Mouse (Mus musculus): ENCODE measurements around the gene Ncf2. TPM values are rescaled to one million over a fixed set of nuclear protein-coding genes. Genes with fewer than 3 reads are reported as not detected.

The Ncf2 gene
- polyA plus RNA-seq, 1 experiment from 2014 or later = 2.2 TPM

DNA sequence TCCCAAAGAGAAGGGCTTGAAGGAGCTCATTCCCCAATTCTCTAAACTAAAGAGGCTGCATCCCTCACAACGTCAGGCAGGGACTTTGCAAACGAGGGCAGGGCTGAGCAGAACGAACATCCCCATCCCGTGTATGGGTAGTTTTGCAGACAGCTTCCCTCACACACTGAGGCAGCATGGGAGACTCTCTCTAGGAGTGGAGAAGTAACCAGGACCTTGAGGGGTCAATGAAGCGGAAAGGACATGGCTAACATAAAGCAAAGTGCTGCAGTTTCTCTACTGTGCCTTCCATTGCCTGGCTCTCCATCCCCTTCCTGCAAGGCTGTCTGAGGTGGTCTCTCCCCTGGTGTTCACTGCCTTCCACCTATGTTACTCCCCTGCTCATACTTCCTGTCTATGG is 28.2 kb downstream of the Ncf2 start:
- H3K9ac ChIP-seq = no peak overlapping the region
- H3K4me1 ChIP-seq (replicated peaks; ENCODE audit: control insufficient read depth, insufficient read depth, low read length) = no peaks in the 10 kb centered on the region
- no peak overlapping the region for H3K27ac ChIP-seq
- WGBS = 75% methylated on average over 5 of the region's 5 CpGs
- H3K4me3 ChIP-seq (replicated peaks; ENCODE audit: low read length) = no peak overlapping the region
- ATAC-seq (ENCODE audit: low FRiP score) = no peak
- H3K27me3 ChIP-seq (ENCODE audit: control insufficient read depth, insufficient read depth, low read length) = no peaks in the 10 kb centered on the region
- H3K9me3 ChIP-seq (ENCODE audit: control insufficient read depth, low read length) = no peaks in the 10 kb centered on the region
- no peak for DNase-seq (ENCODE audit: low spot score)
- no peaks in the 10 kb centered on the region for H3K36me3 ChIP-seq (replicated peaks; ENCODE audit: control insufficient read depth, insufficient read depth)
- no peak overlapping the region for H3K4me2 ChIP-seq (replicated peaks)

DNA sequence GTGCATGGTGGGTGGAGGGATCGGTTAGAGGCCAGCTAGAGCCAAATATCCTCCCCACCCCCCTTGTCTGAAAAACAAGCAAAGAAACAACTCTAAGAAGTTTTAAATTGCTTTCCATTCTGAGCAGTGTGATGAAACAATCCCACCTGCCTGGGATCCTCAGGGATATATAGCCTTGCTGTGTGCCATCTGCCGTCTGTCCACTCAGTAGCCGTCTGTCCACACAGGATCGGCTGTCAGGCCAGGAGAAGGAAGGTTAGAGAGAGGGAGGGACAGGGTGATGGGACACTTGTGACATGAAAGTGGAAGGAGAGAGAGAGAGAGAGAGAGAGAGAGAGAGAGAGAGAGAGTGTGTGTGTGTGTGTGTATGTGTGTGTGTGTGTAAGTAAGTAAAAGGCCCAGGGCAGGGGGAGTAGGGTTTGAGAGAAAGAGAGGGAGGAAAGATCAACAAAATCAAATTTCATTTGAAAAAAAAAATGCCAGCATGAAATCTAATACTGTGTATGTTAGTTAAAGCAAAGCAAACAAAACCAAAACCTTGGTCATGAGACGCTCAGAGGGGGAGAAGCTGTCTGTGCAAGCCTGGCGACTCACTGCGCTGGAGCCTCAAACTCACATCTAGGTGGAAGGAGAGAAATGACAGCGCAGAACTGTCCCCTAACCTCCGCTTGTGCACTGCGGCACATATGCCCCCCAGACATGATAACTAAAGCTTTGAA is 28.8 kb downstream of the Ncf2 start:
- H3K4me1 ChIP-seq (replicated peaks; ENCODE audit: control insufficient read depth, insufficient read depth, low read length) = no peaks in the 10 kb centered on the region
- ATAC-seq (ENCODE audit: low FRiP score) = no peak
- no peaks in the 10 kb centered on the region for H3K27me3 ChIP-seq (ENCODE audit: control insufficient read depth, insufficient read depth, low read length)
- no peaks in the 10 kb centered on the region for H3K9me3 ChIP-seq (ENCODE audit: control insufficient read depth, low read length)
- H3K4me2 ChIP-seq (replicated peaks) = no peak overlapping the region
- 77% methylated on average over 10 of the region's 10 CpGs for WGBS
- H3K9ac ChIP-seq = no peak overlapping the region
- DNase-seq (ENCODE audit: low spot score) = no peak
- no peak overlapping the region for H3K27ac ChIP-seq
- no peaks in the 10 kb centered on the region for H3K36me3 ChIP-seq (replicated peaks; ENCODE audit: control insufficient read depth, insufficient read depth)
- H3K4me3 ChIP-seq (replicated peaks; ENCODE audit: low read length) = no peak overlapping the region

DNA sequence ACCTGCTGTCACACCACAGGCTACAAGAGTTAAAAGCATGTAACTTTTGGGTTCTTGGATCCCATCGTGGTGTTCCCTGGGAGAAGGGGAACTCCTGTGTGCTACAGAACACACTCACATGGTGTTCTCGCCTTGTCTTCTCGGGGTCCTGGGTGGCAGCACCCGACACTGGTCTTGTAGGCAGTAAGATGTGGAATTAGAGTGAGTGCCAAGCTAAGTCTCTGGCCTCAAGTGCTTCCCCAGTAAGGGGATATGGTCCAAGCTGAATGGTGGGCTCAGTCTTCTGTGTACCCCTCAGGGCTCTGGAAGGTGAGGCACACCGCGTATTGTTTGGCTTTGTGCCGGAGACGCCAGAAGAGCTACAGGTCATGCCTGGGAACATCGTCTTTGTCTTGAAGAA is 30.1 kb downstream of the Ncf2 start:
- Histone ChIP-seq H3K27ac (no peak overlapping the region), H3K9me3 (ENCODE audit: control insufficient read depth, low read length) (no peaks in the 10 kb centered on the region), H3K9ac (no peak overlapping the region), H3K27me3 (ENCODE audit: control insufficient read depth, insufficient read depth, low read length) (no peaks in the 10 kb centered on the region), H3K4me1 (replicated peaks; ENCODE audit: control insufficient read depth, insufficient read depth, low read length) (no peaks in the 10 kb centered on the region), H3K4me3 (replicated peaks; ENCODE audit: low read length) (no peak overlapping the region), H3K36me3 (replicated peaks; ENCODE audit: control insufficient read depth, insufficient read depth) (no peaks in the 10 kb centered on the region), H3K4me2 (replicated peaks) (no peak overlapping the region)
- WGBS = 94% methylated on average over 9 of the region's 9 CpGs
- DNase-seq (ENCODE audit: low spot score) (no peak), ATAC-seq (ENCODE audit: low FRiP score) (no peak)

DNA sequence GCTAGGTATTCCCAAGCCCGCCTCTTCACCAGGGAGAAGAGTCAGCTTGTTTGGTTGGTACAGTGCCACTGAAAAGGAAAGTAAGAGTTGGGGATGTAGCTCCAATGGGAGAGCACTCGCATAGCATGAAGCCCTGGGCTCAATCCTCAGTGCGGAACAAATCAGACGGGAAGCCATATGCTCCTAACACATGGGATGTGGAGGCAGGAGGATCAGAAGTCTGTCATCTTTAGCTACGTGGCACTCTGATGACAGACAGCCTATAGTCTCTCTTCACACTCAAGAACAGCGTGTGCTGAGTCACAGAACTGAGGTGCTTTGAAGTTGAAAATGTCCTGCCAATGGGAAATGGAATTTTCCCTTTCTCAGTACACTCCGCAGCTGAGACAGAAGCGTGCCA is 31.0 kb downstream of the Ncf2 start:
- Histone ChIP-seq H3K27ac (no peak overlapping the region), H3K4me1 (replicated peaks; ENCODE audit: control insufficient read depth, insufficient read depth, low read length) (no peaks in the 10 kb centered on the region), H3K27me3 (ENCODE audit: control insufficient read depth, insufficient read depth, low read length) (no peaks in the 10 kb centered on the region), H3K4me2 (replicated peaks) (no peak overlapping the region), H3K4me3 (replicated peaks; ENCODE audit: low read length) (no peak overlapping the region), H3K36me3 (replicated peaks; ENCODE audit: control insufficient read depth, insufficient read depth) (peaks cover 8% of the 10 kb centered on the region), H3K9ac (no peak overlapping the region), H3K9me3 (ENCODE audit: control insufficient read depth, low read length) (no peaks in the 10 kb centered on the region)
- ATAC-seq (ENCODE audit: low FRiP score) (no peak), DNase-seq (ENCODE audit: low spot score) (no peak)
- WGBS = 80% methylated on average over 8 of the region's 8 CpGs

DNA sequence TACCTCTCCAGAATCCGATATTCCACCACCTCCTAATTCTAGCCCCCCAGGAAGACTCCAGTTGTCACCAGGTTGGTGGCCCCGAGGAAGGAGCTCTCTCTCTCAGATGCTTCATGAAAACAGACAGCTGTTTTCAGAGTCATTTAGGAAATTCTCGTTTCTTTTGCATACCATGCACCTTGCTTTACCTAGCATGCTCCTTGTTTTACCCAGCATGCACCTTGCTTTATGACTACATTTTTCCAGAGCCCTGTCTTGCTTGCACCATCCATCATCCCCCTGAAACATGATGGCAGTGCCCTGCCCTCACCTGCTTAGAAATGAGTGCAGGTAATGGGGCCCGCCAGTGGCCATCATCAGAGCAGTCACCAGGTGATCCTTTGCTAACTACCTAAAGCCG is 31.6 kb downstream of the Ncf2 start:
- ATAC-seq (ENCODE audit: low FRiP score) = no peak
- 78% methylated on average over 5 of the region's 5 CpGs for WGBS
- Histone ChIP-seq H3K4me3 (replicated peaks; ENCODE audit: low read length) (no peak overlapping the region), H3K4me1 (replicated peaks; ENCODE audit: control insufficient read depth, insufficient read depth, low read length) (no peaks in the 10 kb centered on the region), H3K36me3 (replicated peaks; ENCODE audit: control insufficient read depth, insufficient read depth) (peaks cover 14% of the 10 kb centered on the region), H3K27me3 (ENCODE audit: control insufficient read depth, insufficient read depth, low read length) (no peaks in the 10 kb centered on the region), H3K9me3 (ENCODE audit: control insufficient read depth, low read length) (no peaks in the 10 kb centered on the region), H3K27ac (no peak overlapping the region), H3K9ac (no peak overlapping the region), H3K4me2 (replicated peaks) (no peak overlapping the region)
- no peak for DNase-seq (ENCODE audit: low spot score)

DNA sequence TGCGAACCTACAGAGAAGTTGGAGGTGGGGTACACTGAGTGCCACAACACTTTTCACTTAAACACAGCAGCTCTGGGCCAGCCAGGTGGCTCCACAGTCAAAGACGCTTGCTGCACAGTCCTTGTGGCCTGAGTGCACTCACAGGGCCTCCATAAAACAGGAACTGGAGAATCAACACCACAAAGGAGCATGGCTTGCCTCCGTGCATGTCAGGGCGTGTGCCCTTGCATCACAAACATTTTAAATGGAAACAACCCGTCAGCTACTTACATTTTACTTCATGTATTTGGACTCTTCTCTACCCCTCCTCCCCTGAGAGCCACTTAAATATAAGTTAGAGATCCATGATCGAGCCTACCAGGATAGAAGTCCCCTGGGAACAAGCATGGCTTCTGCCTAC is 32.3 kb downstream of the Ncf2 start:
- H3K4me2 ChIP-seq (replicated peaks) = no peak overlapping the region

DNA sequence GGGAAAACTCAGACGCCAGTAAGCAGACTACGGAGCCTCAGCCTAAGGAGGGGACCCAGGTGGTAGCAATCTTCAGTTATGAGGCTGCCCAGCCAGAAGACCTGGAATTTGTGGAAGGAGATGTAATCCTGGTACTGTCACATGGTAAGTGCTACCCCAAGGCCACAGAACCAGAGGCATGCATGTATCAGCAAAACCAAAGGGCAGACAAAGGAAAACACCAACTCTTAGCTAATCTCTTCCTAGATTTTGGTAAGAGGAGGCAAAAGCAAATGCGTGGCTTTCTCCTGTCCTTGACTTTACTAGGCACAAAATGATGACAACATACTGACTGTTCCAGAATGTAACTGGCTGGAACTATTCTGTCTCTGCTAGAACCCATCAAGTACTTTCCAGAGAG is 35.1 kb downstream of the Ncf2 start:
- no peak for DNase-seq (ENCODE audit: low spot score)
- Histone ChIP-seq H3K27ac (no peak overlapping the region), H3K27me3 (ENCODE audit: control insufficient read depth, insufficient read depth, low read length) (no peaks in the 10 kb centered on the region), H3K4me1 (replicated peaks; ENCODE audit: control insufficient read depth, insufficient read depth, low read length) (no peaks in the 10 kb centered on the region), H3K4me3 (replicated peaks; ENCODE audit: low read length) (no peak overlapping the region), H3K36me3 (replicated peaks; ENCODE audit: control insufficient read depth, insufficient read depth) (peaks cover 46% of the 10 kb centered on the region), H3K4me2 (replicated peaks) (no peak overlapping the region), H3K9ac (no peak overlapping the region), H3K9me3 (ENCODE audit: control insufficient read depth, low read length) (no peaks in the 10 kb centered on the region)
- ATAC-seq (ENCODE audit: low FRiP score) = no peak
- WGBS = 98% methylated on average over 3 of the region's 3 CpGs

More for the DNA sequence above, 32.3 kb downstream of the Ncf2 start:
- H3K27ac ChIP-seq = no peak overlapping the region
- ATAC-seq (ENCODE audit: low FRiP score) (no peak), DNase-seq (ENCODE audit: low spot score) (no peak)
- 92% methylated on average over 6 of the region's 6 CpGs for WGBS
- no peak overlapping the region for H3K4me3 ChIP-seq (replicated peaks; ENCODE audit: low read length)
- H3K36me3 ChIP-seq (replicated peaks; ENCODE audit: control insufficient read depth, insufficient read depth) = peaks cover 21% of the 10 kb centered on the region
- no peaks in the 10 kb centered on the region for H3K4me1 ChIP-seq (replicated peaks; ENCODE audit: control insufficient read depth, insufficient read depth, low read length)
- H3K27me3 ChIP-seq (ENCODE audit: control insufficient read depth, insufficient read depth, low read length) = no peaks in the 10 kb centered on the region
- H3K9me3 ChIP-seq (ENCODE audit: control insufficient read depth, low read length) = no peaks in the 10 kb centered on the region
- H3K9ac ChIP-seq = no peak overlapping the region

DNA sequence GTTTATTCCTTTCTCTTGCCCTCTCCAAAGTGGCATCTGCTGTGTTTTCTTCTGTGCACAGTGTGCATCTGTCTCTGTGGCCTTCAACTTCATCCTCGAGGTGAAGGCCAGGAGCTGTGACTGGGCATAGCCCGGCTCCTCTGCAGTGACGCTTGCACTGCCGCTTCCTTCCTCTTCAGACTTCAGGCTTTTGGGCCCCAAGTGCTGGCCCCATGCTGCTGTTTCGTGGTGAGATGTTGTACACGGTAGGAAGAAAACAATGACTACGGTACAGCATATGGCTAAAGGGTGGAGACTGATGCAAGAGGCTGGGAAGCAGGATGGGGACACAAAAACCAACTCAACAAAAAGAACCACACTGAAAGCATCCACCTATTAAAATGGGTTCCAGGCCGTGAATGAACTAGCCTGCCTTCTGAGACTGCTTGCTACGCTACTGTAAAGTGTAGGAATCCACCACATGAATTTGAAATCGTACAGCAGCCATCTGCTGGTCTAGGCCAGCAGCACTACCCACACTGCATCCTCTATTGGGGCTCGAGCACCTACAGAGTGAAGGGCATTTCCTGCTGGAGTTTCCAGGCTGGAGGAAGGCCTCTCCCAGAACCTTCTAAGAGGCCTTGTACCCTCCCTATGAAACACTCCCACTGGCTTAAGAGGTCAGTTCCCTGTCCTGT is 38.2 kb downstream of the Ncf2 start:
- ATAC-seq (ENCODE audit: low FRiP score) = no peak
- Histone ChIP-seq H3K27ac (no peak overlapping the region), H3K9me3 (ENCODE audit: control insufficient read depth, low read length) (no peaks in the 10 kb centered on the region), H3K4me2 (replicated peaks) (no peak overlapping the region), H3K4me1 (replicated peaks; ENCODE audit: control insufficient read depth, insufficient read depth, low read length) (no peaks in the 10 kb centered on the region), H3K27me3 (ENCODE audit: control insufficient read depth, insufficient read depth, low read length) (no peaks in the 10 kb centered on the region), H3K4me3 (replicated peaks; ENCODE audit: low read length) (no peak overlapping the region), H3K9ac (no peak overlapping the region), H3K36me3 (replicated peaks; ENCODE audit: control insufficient read depth, insufficient read depth) (peaks cover 76% of the 10 kb centered on the region)
- DNase-seq (ENCODE audit: low spot score) = no peak
- 80% methylated on average over 11 of the region's 11 CpGs for WGBS

DNA sequence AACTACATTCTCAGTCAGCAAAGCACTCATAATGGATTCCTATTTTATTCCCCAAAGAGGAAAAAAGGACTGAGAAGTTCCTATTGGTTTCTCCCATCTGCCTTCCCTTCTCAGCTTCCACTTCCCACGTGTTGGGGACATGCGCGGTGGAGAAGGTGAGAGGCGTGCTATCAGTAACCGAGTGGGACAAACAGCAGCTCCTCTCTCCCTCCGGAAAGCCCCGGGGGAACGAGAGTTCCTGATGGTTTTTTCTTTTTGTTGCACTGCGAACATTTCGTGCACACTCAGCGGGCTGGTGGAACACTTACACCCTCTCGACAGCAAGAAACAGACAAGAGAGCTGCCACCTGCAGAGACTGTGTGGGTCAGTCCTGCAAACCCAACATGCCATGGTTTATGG is 38.8 kb downstream of the Ncf2 start:
- Histone ChIP-seq H3K27ac (no peak overlapping the region), H3K9ac (no peak overlapping the region), H3K4me3 (replicated peaks; ENCODE audit: low read length) (no peak overlapping the region), H3K4me2 (replicated peaks) (no peak overlapping the region), H3K36me3 (replicated peaks; ENCODE audit: control insufficient read depth, insufficient read depth) (peaks cover 82% of the 10 kb centered on the region), H3K4me1 (replicated peaks; ENCODE audit: control insufficient read depth, insufficient read depth, low read length) (no peaks in the 10 kb centered on the region), H3K9me3 (ENCODE audit: control insufficient read depth, low read length) (no peaks in the 10 kb centered on the region), H3K27me3 (ENCODE audit: control insufficient read depth, insufficient read depth, low read length) (no peaks in the 10 kb centered on the region)
- no peak for DNase-seq (ENCODE audit: low spot score)
- no peak for ATAC-seq (ENCODE audit: low FRiP score)
- 89% methylated on average over 12 of the region's 12 CpGs for WGBS

Data from hindbrain, embryonic 14.5 days (tissue).